Mouse (Mus musculus): ENCODE measurements around the gene 4930402F06Rik. TPM values are rescaled to one million over a fixed set of nuclear protein-coding genes. Genes with fewer than 3 reads are reported as not detected.

The 4930402F06Rik gene
- polyA plus RNA-seq, 1 experiment from 2014 or later: not detected

- peak overlapping the region; percentile 62 for H3K27ac ChIP-seq (ENCODE audit: low read depth)
- H3K27me3 ChIP-seq (ENCODE audit: insufficient read depth, low read length): no peaks in the 10 kb centered on the region
- no peaks in the 10 kb centered on the region for H3K9me3 ChIP-seq (ENCODE audit: low read length)
- peaks cover 46% of the 10 kb centered on the region for H3K4me1 ChIP-seq (ENCODE audit: insufficient read depth)
- TF ChIP-seq EP300 (IDR thresholded peaks at IDR 0.05; ENCODE audit: low read depth): no peak
- no peak for TF ChIP-seq CTCF (IDR thresholded peaks at IDR 0.05; ENCODE audit: low read depth)
- DNase-seq: no peak
- H3K9ac ChIP-seq (replicated peaks): no peak overlapping the region
- WGBS (ENCODE audit: insufficient replicate concordance): 60% methylated on average over 6 of the region's 6 CpGs
- 0 out of 2 replicates have a peak overlapping the region, but pooled peaks have one; percentile 16 for H3K4me2 ChIP-seq (ENCODE audit: low read depth, low read length)
- no peak overlapping the region for H3K4me3 ChIP-seq (ENCODE audit: low read depth, low read length)
- ATAC-seq: no peak
- H3K36me3 ChIP-seq (replicated peaks; ENCODE audit: insufficient read depth, low read length): peaks cover 5% of the 10 kb centered on the region; the same call in 1 of the 2 replicates
Measured at GRCm38 (mm10) chr2:35442079-35442478, 45.1 kb upstream of the 4930402F06Rik start.

GRCm38 (mm10) chr2:35441419-35441818 is 44.4 kb upstream of the 4930402F06Rik start:
- Histone ChIP-seq H3K4me3 (ENCODE audit: low read depth, low read length) (no peak overlapping the region), H3K36me3 (replicated peaks; ENCODE audit: insufficient read depth, low read length) (peaks cover 3% of the 10 kb centered on the region; the same call in 1 of the 2 replicates), H3K9ac (replicated peaks) (no peak overlapping the region), H3K27ac (ENCODE audit: low read depth) (peak overlapping the region; percentile 62), H3K27me3 (ENCODE audit: insufficient read depth, low read length) (no peaks in the 10 kb centered on the region), H3K4me1 (ENCODE audit: insufficient read depth) (peaks cover 39% of the 10 kb centered on the region), H3K9me3 (ENCODE audit: low read length) (no peaks in the 10 kb centered on the region), H3K4me2 (ENCODE audit: low read depth, low read length) (0 out of 2 replicates have a peak overlapping the region, but pooled peaks have one; percentile 16)
- TF ChIP-seq EP300 (IDR thresholded peaks at IDR 0.05; ENCODE audit: low read depth): no peak
- no peak for TF ChIP-seq CTCF (IDR thresholded peaks at IDR 0.05; ENCODE audit: low read depth)
- 59% methylated on average over 6 of the region's 6 CpGs for WGBS (ENCODE audit: insufficient replicate concordance)
- ATAC-seq: no peak
- no peak for DNase-seq

- Histone ChIP-seq H3K27ac (ENCODE audit: low read depth) (no peak overlapping the region), H3K36me3 (replicated peaks; ENCODE audit: insufficient read depth, low read length) (no peaks in the 10 kb centered on the region; the same call in 1 of the 2 replicates), H3K9me3 (ENCODE audit: low read length) (no peaks in the 10 kb centered on the region), H3K4me3 (ENCODE audit: low read depth, low read length) (no peak overlapping the region), H3K4me2 (ENCODE audit: low read depth, low read length) (no peak overlapping the region), H3K9ac (replicated peaks) (no peak overlapping the region), H3K27me3 (ENCODE audit: insufficient read depth, low read length) (no peaks in the 10 kb centered on the region), H3K4me1 (ENCODE audit: insufficient read depth) (peaks cover 30% of the 10 kb centered on the region)
- WGBS (ENCODE audit: insufficient replicate concordance): 89% methylated on average over 3 of the region's 3 CpGs
- ATAC-seq (no peak), DNase-seq (no peak)
- TF ChIP-seq EP300 (IDR thresholded peaks at IDR 0.05; ENCODE audit: low read depth) (no peak), CTCF (IDR thresholded peaks at IDR 0.05; ENCODE audit: low read depth) (no peak)
Measured at GRCm38 (mm10) chr2:35440480-35440879, 43.5 kb upstream of the 4930402F06Rik start.

- H3K9ac ChIP-seq (replicated peaks): no peak overlapping the region
- no peaks in the 10 kb centered on the region; the same call in 1 of the 2 replicates for H3K36me3 ChIP-seq (replicated peaks; ENCODE audit: insufficient read depth, low read length)
- no peak overlapping the region for H3K4me3 ChIP-seq (ENCODE audit: low read depth, low read length)
- H3K27me3 ChIP-seq (ENCODE audit: insufficient read depth, low read length): no peaks in the 10 kb centered on the region
- 77% methylated on average over 2 of the region's 2 CpGs for WGBS (ENCODE audit: insufficient replicate concordance)
- TF ChIP-seq CTCF (IDR thresholded peaks at IDR 0.05; ENCODE audit: low read depth) (no peak), EP300 (IDR thresholded peaks at IDR 0.05; ENCODE audit: low read depth) (no peak)
- ATAC-seq (no peak), DNase-seq (peak; percentile 48)
- no peak overlapping the region for H3K4me2 ChIP-seq (ENCODE audit: low read depth, low read length)
- H3K4me1 ChIP-seq (ENCODE audit: insufficient read depth): peaks cover 32% of the 10 kb centered on the region
- H3K27ac ChIP-seq (ENCODE audit: low read depth): 0 out of 2 replicates have a peak overlapping the region, but pooled peaks have one; percentile 51
- H3K9me3 ChIP-seq (ENCODE audit: low read length): no peaks in the 10 kb centered on the region
Measured at GRCm38 (mm10) chr2:35437796-35438195, 40.8 kb upstream of the 4930402F06Rik start.

- Histone ChIP-seq H3K36me3 (replicated peaks; ENCODE audit: insufficient read depth, low read length) (no peaks in the 10 kb centered on the region; the same call in 1 of the 2 replicates), H3K27ac (ENCODE audit: low read depth) (0 out of 2 replicates have a peak overlapping the region, but pooled peaks have one; percentile 30), H3K4me2 (ENCODE audit: low read depth, low read length) (no peak overlapping the region), H3K9ac (replicated peaks) (no peak overlapping the region), H3K27me3 (ENCODE audit: insufficient read depth, low read length) (no peaks in the 10 kb centered on the region), H3K9me3 (ENCODE audit: low read length) (no peaks in the 10 kb centered on the region), H3K4me3 (ENCODE audit: low read depth, low read length) (no peak overlapping the region), H3K4me1 (ENCODE audit: insufficient read depth) (peaks cover 16% of the 10 kb centered on the region)
- TF ChIP-seq CTCF (IDR thresholded peaks at IDR 0.05; ENCODE audit: low read depth): no peak
- no peak for TF ChIP-seq EP300 (IDR thresholded peaks at IDR 0.05; ENCODE audit: low read depth)
- WGBS (ENCODE audit: insufficient replicate concordance): 79% methylated on average over 6 of the region's 6 CpGs
- ATAC-seq (no peak), DNase-seq (no peak)
Measured at GRCm38 (mm10) chr2:35434576-35435123, 37.7 kb upstream of the 4930402F06Rik start.

GRCm38 (mm10) chr2:35433428-35433827 is 36.5 kb upstream of the 4930402F06Rik start:
- DNase-seq (no peak), ATAC-seq (no peak)
- Histone ChIP-seq H3K36me3 (replicated peaks; ENCODE audit: insufficient read depth, low read length) (no peaks in the 10 kb centered on the region), H3K4me2 (ENCODE audit: low read depth, low read length) (no peak overlapping the region), H3K4me3 (ENCODE audit: low read depth, low read length) (no peak overlapping the region), H3K27me3 (ENCODE audit: insufficient read depth, low read length) (no peaks in the 10 kb centered on the region), H3K27ac (ENCODE audit: low read depth) (peak overlapping the region; percentile 34; the same call in 1 of the 2 replicates), H3K4me1 (ENCODE audit: insufficient read depth) (peaks cover 16% of the 10 kb centered on the region), H3K9me3 (ENCODE audit: low read length) (no peaks in the 10 kb centered on the region), H3K9ac (replicated peaks) (no peak overlapping the region)
- WGBS (ENCODE audit: insufficient replicate concordance): 63% methylated on average over 4 of the region's 4 CpGs
- TF ChIP-seq CTCF (IDR thresholded peaks at IDR 0.05; ENCODE audit: low read depth) (no peak), EP300 (IDR thresholded peaks at IDR 0.05; ENCODE audit: low read depth) (no peak)
